Comparison of ENCODE assay signal across 17 mouse cellular contexts in genomic region chr14:14110710-14111109, GRCm38 (mm10).
"Had no signal": no experiment of that assay in that cellular context is flagged by ENCODE, and none has a peak within 500 bp of the region (broad histone marks: within the 10 kb centered on the region; RNA-seq: fewer than 3 reads in every experiment).

No protein-coding gene starts in this region.

- ATAC-seq: lung, postnatal 0 days; midbrain, embryonic 13.5 days; midbrain, embryonic 15.5 days had no signal

- H3K4me2 ChIP-seq: lung, embryonic 15.5 days; midbrain, embryonic 11.5 days; midbrain, embryonic 13.5 days; midbrain, embryonic 15.5 days; neural tube, embryonic 12.5 days; stomach, embryonic 15.5 days had no signal

- H3K27me3 ChIP-seq: lung, embryonic 15.5 days; megakaryocyte, embryonic 14.5 days; midbrain, embryonic 13.5 days; midbrain, embryonic 15.5 days; neural tube, embryonic 12.5 days; stomach, embryonic 15.5 days had no signal

- H3K9ac ChIP-seq: lung, embryonic 15.5 days; midbrain, embryonic 13.5 days; midbrain, embryonic 15.5 days; neural tube, embryonic 12.5 days; stomach, embryonic 15.5 days had no signal

- H3K4me3 ChIP-seq: lung, embryonic 15.5 days; megakaryocyte, embryonic 14.5 days; midbrain, embryonic 13.5 days; midbrain, embryonic 15.5 days; neural tube, embryonic 12.5 days; stomach, embryonic 15.5 days had no signal

- H3K27ac ChIP-seq: lung, embryonic 15.5 days; macrophage; midbrain, embryonic 13.5 days; midbrain, embryonic 15.5 days; neural tube, embryonic 12.5 days; stomach, embryonic 15.5 days; stomach, postnatal 0 days had no signal

- H3K4me1 ChIP-seq: lung, embryonic 15.5 days; megakaryocyte, embryonic 14.5 days; midbrain, embryonic 13.5 days; midbrain, embryonic 15.5 days; neural tube, embryonic 12.5 days; stomach, embryonic 15.5 days had no signal

- DNase-seq: lung, adult 2 months; lung, postnatal 14 days; lung, postnatal 36 days; right cerebral cortex, postnatal 14 days; thymus, adult 18-20 months; thymus, postnatal 14 days; thymus, postnatal 36 days had no signal

- H3K9me3 ChIP-seq: lung, embryonic 15.5 days; megakaryocyte, embryonic 14.5 days; midbrain, embryonic 13.5 days; midbrain, embryonic 15.5 days; neural tube, embryonic 12.5 days; stomach, embryonic 15.5 days had no signal
